Mouse (Mus musculus) thymus, adult 2 months (tissue): ENCODE measurements around the gene P4ha2.

ENCODE experiments used
- CTCF ChIP-seq: fragments of 200-500 bp; IDR thresholded peaks from 2 replicates; pipeline ENCODE4 v1.5.1; 2012; ENCODE audit warnings: mild to moderate bottlenecking, control low read depth, low read length, moderate library complexity, borderline replicate concordance; ENCODE audit not compliant: control insufficient read depth, poor library complexity, insufficient read depth; ENCODE audit errors: extremely low read depth
- POLR2A ChIP-seq: fragments of 200-500 bp; IDR thresholded peaks from 2 replicates; pipeline ENCODE4 v1.6.1; 2012; ENCODE audit warnings: mild to moderate bottlenecking, low read length, control low read depth, moderate library complexity; ENCODE audit not compliant: control insufficient read depth, poor library complexity, insufficient read depth; ENCODE audit errors: extremely low read depth

DNA sequence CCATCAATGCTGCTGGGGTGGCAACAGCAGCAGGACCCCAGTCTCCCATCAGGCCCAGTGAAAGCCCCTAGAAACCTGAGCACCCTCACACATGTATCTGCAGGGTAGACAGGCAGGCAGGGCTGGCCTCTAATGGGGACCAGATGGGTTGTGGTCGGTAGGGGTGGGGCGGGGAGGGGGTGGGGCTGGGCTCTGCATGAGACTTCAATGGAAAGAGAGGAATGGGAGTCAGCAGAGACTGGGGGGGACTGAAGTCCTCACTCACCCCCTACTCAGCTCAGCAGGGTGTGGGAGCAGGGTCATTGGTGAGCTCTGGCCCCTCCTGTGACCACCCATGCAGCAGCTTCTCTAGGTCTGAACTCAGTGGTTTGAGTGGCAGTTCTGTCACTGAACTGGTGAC is 42.5 kb upstream of the P4ha2 start:
- TF ChIP-seq CTCF (no peak), POLR2A (no peak)
